Mouse (Mus musculus) thymus, postnatal 10 days (tissue): ENCODE results near the gene Kcnh8.

Experiments
- DNase-seq, 2 experiments: peaks; one replicate each; pipeline ENCODE4 v3.0.0; 2021; ENCODE audit warnings: low spot score in 2 of 2

The Kcnh8 gene

GRCm38 (mm10) chr17:52819007-52819406 lies 216.5 kb downstream of the Kcnh8 start:
- DNase-seq: no peak

DNA sequence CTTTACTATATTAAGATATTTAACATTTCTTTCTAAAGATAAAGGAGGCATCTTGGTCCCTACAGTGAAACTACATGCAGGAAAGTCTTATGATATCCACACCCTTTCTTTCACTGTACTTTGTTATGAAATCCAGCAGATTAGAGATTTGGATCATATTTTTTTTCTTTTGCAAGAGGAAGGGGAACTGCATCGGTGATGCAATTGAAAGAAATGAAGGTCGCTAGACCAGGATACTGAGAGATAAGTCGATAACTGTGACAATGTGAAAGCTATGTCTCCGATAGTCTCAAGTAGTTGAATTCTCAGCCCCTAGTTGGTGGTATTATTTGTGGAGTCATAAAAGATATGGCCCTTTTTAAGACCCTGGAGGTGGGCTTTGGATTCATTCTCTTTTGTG lies 227.2 kb downstream of the Kcnh8 start:
- DNase-seq: no peak

DNA sequence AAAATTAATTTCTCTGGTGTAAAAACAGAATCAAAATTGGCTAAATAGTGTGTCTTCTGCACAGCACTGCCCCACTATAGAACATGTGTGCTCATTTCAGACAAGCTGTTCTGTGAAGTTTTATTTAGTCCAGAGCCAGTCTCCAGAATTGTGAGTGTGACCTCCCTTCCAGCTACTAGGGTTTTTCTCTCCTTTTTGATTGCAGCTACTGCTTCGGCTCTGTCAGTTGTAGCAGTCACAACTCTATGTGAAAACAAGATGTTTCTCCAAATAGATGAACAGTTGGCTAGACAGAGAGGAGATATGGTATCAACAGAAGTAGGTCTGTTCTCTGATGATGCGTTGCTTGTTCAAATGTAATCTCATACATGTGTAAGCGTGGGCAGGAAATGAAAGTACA lies 270.7 kb downstream of the Kcnh8 start:
- no peak for DNase-seq

GRCm38 (mm10) chr17:52878964-52879363 lies 276.5 kb downstream of the Kcnh8 start:
- DNase-seq: no peak

DNA sequence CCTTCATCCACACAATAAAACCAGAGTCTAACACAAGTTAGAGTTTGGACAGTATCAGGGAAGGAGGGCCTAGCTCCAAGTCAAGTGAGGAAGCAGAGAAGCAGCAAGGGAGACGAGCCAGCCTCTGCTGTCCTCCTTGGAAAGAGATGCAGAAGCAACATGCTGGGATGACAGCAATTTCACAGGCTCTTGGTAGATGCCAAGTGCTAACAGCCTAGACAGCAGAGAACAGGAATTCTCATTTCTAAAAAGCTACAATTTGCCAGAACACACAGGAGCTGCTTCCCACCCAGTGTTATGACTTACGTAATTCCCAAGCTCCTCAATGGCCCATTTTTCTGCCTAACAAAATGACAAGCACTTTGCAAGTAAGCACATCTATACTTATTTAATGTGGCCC lies 277.5 kb downstream of the Kcnh8 start:
- DNase-seq: no peak

DNA sequence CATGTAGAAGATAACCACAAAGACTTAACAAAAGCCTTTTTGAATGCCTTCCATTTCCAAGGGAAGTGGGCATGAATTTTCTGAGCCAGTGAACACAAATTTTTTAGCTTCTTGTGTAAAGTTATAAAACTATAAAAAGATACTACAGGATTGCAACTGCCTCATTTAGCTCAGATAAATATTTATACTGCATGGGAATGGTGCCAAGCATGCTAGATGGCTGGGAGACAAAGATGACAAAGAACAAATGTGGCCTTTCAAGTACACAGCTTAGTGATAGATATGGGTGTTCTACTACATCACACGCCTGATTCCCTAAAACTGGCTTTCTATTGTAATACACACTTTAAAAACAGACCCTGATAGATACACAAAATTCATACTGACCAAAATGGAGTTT lies 282.7 kb downstream of the Kcnh8 start:
- no peak for DNase-seq

GRCm38 (mm10) chr17:52920519-52921106 lies 318.1 kb downstream of the Kcnh8 start:
- DNase-seq: no peak

GRCm38 (mm10) chr17:52943966-52944365 lies 341.5 kb downstream of the Kcnh8 start:
- DNase-seq: no peak

DNA sequence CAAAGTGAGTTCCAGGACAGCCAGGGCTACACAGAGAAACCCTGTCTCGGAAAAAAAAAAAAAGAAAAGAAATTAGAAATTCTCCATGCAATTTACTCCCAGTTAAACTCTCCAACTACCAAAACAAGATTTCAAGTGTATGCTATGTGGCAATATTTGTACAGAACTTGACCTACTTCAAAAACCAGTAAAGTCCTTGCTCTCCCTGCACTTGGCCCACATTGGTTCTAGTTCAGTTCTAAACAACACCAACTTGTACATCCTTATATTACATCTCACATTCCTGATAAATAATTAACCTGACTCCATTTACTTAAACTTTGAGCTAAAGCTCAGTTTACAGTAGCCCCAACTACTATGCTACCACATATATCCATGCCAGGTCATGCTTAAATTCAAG lies 370.2 kb downstream of the Kcnh8 start:
- DNase-seq: no peak

DNA sequence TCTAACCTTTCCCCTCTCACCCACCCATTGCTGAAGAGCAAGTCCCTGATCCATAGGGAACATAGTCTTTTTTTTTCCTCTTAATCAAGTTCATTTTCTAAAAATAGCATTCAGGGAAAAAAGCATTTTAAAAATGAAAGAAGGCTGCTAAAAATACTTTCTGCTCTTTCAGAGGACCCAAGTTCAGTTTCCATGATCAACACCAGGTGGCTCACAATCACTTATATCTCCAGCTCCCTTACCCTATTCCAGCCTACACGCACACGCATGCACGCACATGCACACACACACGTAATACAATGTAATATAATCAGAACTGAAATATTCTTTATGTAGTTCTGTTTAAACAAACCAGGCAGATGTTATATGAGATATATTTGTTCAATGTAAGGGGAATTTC lies 378.4 kb downstream of the Kcnh8 start:
- no peak for DNase-seq
